Mouse (Mus musculus): Measurements from ENCODE around the gene Stx6.

- TF ChIP-seq CTCF (IDR thresholded peaks at IDR 0.05) (no peak), EP300 (IDR thresholded peaks at IDR 0.05; ENCODE audit: insufficient read depth, low read depth, low read length) (no peak), POLR2A (IDR thresholded peaks at IDR 0.05; ENCODE audit: insufficient read depth, low read depth, low read length) (no peak)
Measured at GRCm38 (mm10) chr1:155112118-155112517, 46.4 kb upstream of the Stx6 start.

Measured in heart, adult 2 months (tissue).